Mouse (Mus musculus) left cerebral cortex, postnatal 14 days (tissue): ENCODE measurements around the gene Eya2. TPM values are rescaled to one million over a fixed set of nuclear protein-coding genes. Genes with fewer than 3 reads are reported as not detected.
"Not testable (repeated sequence)": the region's sequence is repeated elsewhere in the genome, so short reads cannot be mapped to it uniquely, and the experiment has no call there.

Experiments used
- DNase-seq, 2 experiments: peaks; one replicate each; pipeline ENCODE4 v3.0.0; 2021 to 2022; ENCODE audit warnings: low spot score in 2 of 2, mixed read lengths in 1 of 2
- intact Hi-C: fragments of 180-260 bp; cut with DNase I; formaldehyde crosslinking; loops from one replicate; pipeline ENCODE4 v1.15.1; 2025
- long read RNA-seq, 2 experiments: library from polyadenylated mRNA; stranded (forward); transcript quantifications; one replicate each; pipeline ENCODE4 v2.0.0; 2021
- total RNA-seq, 2 experiments: library from RNA; stranded (reverse); gene quantifications; 2 replicates each; pipeline ENCODE4 v1.2.3; 2021

Eya2 gene
- total RNA-seq = 1 to 10 TPM; 4.8 to 5.1 TPM
- long read RNA-seq, experiment 1, partial matches to known transcripts = 0 of 2 reads
- long read RNA-seq, experiment 1, other reads (novel, unspliced or antisense) = 1 of 2 reads
- long read RNA-seq, experiment 2, partial matches to known transcripts = 5 of 6 reads
- long read RNA-seq, experiment 2, other reads (novel, unspliced or antisense) = 0 of 6 reads

GRCm38 (mm10) chr2:165594907-165595675 is at the start of gene Eya2:
TSS of gene Eya2 (plus strand) at chr2:165595032.
- DNase-seq = no peak
- intact Hi-C loops = no loop called here

- intact Hi-C loops = no loop called here
- no peak for DNase-seq
Measured at GRCm38 (mm10) chr2:165545687-165546086, 49.1 kb upstream of the Eya2 start.

DNA sequence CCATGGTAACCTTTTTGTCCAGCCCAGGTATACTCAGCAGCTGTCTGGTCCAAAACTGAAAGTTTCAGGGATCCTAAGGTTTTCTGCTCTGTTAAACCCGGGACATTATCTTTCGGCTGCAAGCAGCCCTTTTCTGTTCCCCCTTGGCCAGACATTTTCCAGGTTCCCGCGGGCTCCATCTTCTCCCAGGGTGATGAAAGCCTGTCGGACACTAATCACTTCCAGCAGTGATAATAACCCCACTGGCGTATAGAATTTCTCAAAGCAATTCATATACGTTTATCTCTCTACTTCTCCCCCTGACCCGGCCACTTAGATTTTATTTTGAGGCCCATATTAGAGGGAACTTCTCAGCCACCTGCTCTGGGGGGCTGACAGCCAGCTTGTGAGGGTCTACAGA is 48.5 kb upstream of the Eya2 start:
- intact Hi-C loops = no loop called here
- DNase-seq = no peak

DNA sequence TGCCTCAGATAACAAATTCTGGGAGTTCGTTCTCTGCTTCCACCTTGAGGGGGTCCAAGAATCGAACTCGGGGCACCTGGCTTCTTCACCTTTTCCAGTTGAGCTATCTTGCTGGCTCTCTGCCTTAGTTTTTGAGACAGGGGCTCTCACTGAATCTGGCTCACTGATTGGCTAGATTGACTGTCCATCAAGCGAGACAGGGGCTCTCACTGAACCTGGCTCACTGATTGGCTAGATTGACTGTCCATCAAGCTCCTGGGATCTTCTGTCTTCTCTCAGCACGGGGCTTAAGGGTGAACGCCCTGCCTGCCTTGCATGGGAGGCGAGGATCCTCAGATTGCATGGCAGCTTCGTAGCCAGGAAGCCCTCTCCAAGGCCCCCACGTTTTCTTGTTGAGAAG is 47.4 kb upstream of the Eya2 start:
- intact Hi-C loops = no loop called here
- peak; percentile 67 to 68 for DNase-seq

DNA sequence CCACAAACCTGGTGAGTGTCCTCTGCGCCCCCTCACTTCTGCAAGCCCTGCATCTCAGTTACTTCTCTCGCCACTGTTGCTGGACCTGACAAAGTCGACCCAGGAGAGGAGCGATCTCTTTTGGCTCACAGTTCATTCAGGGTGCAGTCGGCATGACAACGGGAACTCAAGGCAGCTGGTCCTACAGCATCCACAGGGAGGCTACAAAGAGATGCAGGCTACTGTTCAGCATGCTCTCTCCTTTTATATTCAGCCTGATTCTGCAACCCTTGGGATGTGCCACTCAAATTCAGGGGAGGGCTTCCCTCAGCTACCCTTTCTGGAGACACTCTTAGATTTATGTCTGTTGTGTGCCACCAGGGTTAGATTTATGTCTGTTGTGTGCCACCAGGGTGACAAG is 46.2 kb upstream of the Eya2 start:
- no peak for DNase-seq
- intact Hi-C loops = no loop called here

DNA sequence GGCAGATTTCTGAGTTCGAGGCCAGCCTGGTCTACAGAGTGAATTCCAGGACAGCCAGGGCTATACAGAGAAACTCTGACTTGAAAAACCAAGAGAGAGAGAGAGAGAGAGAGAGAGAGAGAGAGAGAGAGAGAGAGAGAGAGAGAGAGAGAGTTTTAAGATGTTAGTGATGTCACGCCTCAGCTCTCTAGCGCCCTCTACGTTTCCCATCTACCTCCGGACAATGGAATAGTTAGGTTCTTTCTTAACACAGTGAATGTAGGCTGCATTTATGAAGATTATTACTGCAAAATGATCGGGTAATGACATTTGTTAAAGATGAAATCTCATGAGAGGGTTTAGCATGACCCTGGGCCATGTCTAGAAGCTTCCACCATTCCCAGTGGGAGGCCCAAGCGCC is 44.4 kb upstream of the Eya2 start:
- intact Hi-C loops, DNase-seq: not testable (repeated sequence)

DNA sequence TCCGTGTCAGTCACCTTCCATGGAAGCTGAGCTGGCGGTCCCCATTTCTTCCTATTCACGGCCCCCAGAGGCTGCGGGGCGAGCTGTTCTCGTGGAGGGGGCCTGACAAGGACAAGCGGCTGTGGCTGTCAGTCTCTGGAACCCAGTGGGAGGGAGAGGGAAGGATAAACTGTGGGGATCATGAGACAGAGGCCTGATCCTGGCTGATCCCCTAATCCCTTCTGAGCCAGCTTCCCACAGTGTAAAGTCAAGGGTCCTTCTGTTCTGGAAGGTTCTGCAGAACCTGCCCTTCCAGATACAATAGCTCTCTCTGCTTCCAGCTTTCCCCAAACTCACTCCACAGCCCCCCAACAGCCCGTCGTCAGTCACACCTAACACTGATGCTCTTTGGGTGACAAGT is 40.8 kb upstream of the Eya2 start:
- intact Hi-C loops = no loop called here

DNA sequence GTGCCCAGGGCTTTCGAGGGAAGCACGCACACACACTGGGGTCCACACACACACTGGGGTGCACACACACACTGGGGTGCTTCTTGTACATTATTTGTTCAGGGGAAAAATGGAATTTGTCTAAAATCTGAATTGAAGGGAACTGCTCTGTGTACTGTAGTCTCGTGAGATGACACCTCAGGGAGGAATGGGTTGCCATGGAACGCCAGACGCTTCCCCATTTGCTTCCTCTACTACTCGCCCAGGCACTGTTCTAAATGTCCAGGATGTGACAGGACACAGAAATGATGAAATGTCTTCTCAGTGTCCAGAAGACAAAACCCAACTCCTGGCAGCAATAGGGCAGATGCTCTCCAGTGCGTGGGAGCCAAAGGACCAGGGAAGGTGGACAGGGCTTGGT is 37.6 kb upstream of the Eya2 start:
- DNase-seq = peak in 1 of 2 experiments; percentile 39
- intact Hi-C loops = no loop called here

More for the DNA sequence above, 40.8 kb upstream of the Eya2 start:
- no peak for DNase-seq

DNA sequence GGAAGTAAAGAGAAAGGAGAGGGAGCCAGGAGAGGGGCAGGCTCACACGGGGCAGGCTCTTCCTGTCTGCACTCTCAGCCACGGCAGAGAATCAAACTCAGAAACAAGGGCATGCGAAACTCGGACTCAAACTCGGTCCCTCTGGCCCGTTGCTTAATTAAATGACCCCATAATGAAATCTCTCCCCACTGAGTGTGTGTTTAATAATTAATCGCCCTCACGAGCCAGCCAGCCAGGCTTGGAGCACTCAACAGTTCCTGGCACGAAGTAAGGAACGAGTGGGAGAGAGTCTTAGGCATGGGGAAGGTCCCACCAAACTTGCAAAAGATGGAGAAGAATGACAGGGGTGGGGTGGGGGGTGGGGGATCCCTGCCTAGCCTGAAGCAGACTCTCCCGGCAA is 35.9 kb upstream of the Eya2 start:
- intact Hi-C loops = no loop called here
- DNase-seq = no peak

DNA sequence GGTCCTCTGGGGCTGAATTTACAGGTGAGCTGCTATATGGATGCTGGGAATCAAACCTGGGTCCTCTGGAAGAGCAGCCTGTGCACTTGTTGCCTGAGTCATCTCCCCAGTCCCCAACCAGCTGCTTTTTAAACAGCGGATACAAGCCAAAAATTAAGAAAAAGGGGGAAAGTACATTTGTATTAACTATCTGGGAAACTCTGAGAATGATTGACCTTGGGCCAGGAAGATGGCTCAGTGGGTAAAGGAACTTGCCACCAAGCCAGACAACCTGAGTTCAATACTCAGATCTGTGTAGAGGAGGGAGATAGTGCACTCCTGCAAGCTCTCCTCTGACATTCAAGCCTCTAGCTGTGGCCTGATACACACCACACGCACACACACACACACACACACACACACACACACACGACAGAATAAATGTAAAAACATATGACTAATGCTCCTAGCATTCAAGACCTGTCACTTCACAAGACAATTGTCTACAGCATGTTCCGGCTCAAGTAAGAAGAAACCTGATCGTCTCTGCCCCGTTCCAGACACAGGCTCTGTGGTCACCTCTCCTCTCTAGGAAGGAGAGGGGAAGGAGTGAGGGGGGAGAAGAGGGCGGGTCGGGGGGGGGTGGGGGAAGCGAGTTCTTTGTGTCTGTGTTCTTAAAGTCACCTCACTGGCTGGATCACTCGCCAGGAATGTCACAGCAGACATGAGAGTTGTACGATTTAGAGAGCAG is 35.2 kb upstream of the Eya2 start:
- no peak for DNase-seq
- intact Hi-C loops = no loop called here

GRCm38 (mm10) chr2:165561861-165562260 is 33.0 kb upstream of the Eya2 start:
- intact Hi-C loops = no loop called here
- DNase-seq = no peak

DNA sequence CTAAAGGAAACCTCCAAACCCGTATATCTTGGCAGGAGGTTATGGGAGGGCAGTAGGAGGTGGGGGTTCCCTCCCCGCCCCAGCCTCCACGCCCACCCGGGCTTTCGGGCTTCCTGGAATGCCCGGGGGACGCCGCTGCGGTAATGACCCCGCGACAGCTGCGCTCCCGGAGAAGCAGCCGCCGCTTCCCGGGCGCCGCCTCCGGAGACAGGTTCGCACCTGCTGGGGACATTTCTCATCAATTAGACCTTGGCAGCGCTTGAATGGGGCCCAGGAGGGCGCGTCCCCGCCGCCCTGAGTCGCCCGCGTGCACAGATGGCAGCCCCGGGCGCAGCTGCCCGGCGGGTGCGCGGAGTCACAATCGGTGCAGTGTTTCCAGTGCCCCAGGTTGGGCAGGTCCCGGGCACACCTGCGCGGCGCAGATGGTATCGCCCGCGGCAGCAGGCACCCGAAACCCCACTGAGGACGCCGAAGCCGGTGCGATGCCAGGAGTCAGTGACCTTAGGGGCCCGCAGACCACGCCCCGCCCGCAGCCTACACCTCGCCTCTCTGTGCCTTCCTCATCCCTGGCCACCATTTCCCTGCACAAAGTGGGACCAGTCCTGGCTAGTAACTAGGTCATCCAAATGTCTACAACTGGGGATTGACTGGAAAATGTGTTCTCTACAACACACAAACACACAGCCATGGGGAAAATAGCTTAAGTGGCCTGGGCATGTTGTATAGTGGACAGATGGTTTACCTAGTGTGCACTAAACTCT is 31.4 kb upstream of the Eya2 start:
- no peak for DNase-seq
- intact Hi-C loops = no loop called here

- intact Hi-C loops = no loop called here
- DNase-seq = no peak
Measured at GRCm38 (mm10) chr2:165564101-165564500, 30.7 kb upstream of the Eya2 start.

DNA sequence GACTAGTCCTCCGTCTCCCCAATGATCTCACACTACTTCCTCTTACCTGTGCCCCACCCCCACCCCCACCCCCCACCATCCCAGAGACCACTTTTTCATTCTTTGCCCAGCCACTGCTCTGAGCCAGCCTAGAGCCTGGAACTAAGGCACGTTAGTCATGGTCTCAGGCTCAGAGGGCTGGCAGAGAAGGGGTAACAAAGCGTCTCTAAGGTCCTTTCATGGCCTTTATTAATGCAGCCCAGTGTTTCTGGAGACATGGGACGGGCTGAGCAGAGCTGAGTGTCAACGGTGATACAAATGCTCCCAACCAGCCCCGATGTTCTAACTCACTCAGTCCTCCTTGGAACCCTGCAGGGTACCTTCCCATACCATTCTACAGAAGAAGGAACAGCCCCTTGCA is 30.2 kb upstream of the Eya2 start:
- DNase-seq = no peak
- intact Hi-C loops = no loop called here

- intact Hi-C loops = no loop called here
- no peak for DNase-seq
Measured at GRCm38 (mm10) chr2:165566898-165567297, 27.9 kb upstream of the Eya2 start.

DNA sequence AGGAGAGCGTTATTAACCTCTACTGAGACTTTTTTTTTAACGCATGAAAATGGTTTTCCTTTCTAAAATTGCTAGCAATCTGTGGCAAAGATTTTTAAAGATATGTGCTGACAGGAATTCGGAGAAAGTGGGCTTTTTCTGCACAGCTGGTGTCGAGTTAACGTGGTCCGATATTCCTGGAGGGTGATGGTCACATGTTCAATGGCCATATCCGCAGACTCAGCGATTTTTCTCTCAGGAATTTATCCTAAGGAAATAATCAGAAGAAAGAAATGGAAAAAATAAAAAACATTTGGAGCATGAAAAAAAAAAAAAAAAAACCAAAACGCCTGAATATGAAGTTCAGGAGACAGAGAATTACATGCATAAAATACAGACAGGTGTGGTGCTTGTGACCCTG is 27.0 kb upstream of the Eya2 start:
- no peak for DNase-seq
- intact Hi-C loops = no loop called here

DNA sequence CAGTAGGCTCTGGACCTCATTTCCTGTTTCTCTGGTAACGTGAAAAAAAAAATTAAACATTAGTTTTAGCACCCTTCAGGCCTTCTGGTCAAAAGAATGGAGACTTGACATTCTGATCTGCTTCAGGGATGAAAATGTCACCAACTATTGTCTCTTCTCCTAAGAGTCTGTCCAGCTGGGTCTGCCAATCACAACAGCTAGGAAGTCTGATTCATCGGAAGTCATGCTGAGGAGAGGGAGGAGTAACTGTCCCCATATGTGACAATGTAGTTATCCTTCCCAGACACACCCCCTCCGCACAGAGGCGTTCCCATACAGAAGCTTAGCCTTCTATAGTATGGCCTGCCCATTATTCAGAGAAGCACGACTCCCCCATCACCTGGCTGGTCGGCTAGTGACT is 25.9 kb upstream of the Eya2 start:
- no peak for DNase-seq
- intact Hi-C loops = no loop called here

DNA sequence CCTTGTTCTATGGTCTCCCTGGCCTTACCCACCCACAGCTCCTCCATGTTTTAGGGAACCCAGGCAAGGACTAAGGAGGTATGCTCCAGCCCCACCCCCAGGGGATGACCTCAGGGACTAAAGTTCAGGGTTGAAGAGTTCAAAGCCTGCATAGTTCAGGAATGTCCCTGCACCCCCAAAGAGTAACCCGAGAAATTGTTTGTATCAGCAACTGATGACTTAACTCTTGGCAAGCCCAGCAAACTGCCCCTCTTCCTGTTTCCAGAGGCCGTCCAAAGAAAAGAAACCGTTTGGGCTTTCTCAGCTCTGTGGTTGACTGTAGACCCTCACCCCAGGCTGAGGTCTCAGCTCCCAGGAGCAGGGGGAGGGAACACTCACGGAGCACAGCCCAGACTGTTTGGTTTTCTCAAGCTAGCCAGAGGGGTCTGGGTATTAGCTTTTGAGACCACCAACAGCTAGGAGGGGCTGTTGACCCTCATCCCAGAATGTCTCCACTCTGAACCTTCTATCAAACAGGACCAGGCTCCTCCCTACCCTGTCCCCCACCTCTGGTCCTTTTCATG is 23.5 kb upstream of the Eya2 start:
- no peak for DNase-seq
- intact Hi-C loops = no loop called here

DNA sequence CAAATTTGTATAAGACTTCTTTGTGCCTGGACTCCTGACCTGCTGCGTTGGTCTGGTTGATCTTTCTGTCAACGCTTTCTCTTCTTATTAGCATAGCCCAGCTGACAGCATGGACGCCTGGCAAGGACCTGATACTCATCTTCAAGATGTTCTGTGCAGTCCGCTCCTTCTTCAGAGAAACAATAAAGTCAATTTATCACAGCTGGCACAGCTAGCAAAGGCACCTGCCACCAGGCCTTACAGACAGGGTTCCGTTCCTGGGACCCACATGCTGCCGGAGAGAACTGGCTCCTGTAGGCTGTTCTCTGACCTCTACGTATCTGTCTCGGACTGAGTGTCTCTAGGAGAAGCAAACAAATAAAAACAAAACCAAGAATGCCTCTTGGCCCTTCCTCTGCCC is 11.8 kb upstream of the Eya2 start:
- DNase-seq = no peak
- intact Hi-C loops = no loop called here

DNA sequence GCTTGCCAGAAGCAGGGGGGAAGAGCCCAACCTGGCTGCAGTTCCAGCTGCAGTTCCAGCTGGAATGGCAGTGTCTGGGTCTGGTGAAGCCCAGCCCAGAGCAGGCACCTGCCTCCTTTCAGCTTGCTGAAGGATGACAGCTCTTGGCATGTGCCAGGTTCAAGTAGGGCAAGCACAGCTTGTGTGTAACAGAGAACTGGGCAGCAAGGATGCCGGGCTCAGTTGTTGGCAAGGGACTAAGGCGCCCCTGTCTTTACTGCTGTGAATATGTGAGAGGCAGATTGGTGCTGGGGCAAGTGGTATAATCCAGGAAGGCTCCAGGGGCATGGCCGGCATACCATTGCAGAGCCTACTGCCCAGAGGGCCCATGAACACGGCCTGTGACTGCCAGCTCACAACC is 11.3 kb upstream of the Eya2 start:
- no peak for DNase-seq
- intact Hi-C loops = no loop called here
